Mouse (Mus musculus) limb, embryonic 12.5 days (tissue): ENCODE results near the gene Ilf2. TPM values are rescaled to one million over a fixed set of nuclear protein-coding genes. Genes with fewer than 3 reads are reported as not detected.

ENCODE experiments used
- ATAC-seq: fragments of 200-750 bp; cut with Nextera tagmentation; 2 replicates; pipeline ENCODE4 v1.8.0; 2017; ENCODE audit warnings: low read depth, moderate TSS enrichment; ENCODE audit not compliant: insufficient number of reproducible peaks, insufficient read depth, low FRiP score, low TSS enrichment
- H3K27ac ChIP-seq: fragments of 300-500 bp; sonication (generic); 2 replicates; pipeline ENCODE4 v1.5.1; 2016; ENCODE audit warnings: mild to moderate bottlenecking, moderate library complexity
- H3K27me3 ChIP-seq: fragments of 300-500 bp; sonication (generic); 2 replicates; pipeline ENCODE4 v1.6.1; 2016; ENCODE audit warnings: mild to moderate bottlenecking, moderate library complexity
- H3K36me3 ChIP-seq: fragments of 300-500 bp; sonication (generic); 2 replicates; pipeline ENCODE4 v1.6.1; 2016; ENCODE audit warnings: mild to moderate bottlenecking, moderate library complexity
- H3K4me1 ChIP-seq: fragments of 300-500 bp; sonication (generic); replicated peaks from 2 replicates; pipeline ENCODE4 v1.6.1; 2016
- H3K4me2 ChIP-seq: fragments of 300-500 bp; sonication (generic); 2 replicates; pipeline ENCODE4 v1.6.1; 2016; ENCODE audit warnings: mild to moderate bottlenecking, moderate library complexity
- H3K4me3 ChIP-seq: fragments of 300-500 bp; sonication (generic); replicated peaks from 2 replicates; pipeline ENCODE4 v1.5.1; 2016; ENCODE audit warnings: mild to moderate bottlenecking
- H3K9ac ChIP-seq: fragments of 300-500 bp; sonication (generic); replicated peaks from 2 replicates; pipeline ENCODE4 v1.6.1; 2016; ENCODE audit warnings: mild to moderate bottlenecking, moderate library complexity
- H3K9me3 ChIP-seq: fragments of 300-500 bp; sonication (generic); 2 replicates; pipeline ENCODE4 v1.6.1; 2016; ENCODE audit warnings: mild to moderate bottlenecking, moderate library complexity
- WGBS: fragments of 180-500 bp; shearing (Covaris S2); methylation state at CpG from one replicate; pipeline ENCODE4 v1.1.7; 2016; 5-methylcytosine and 5-hydroxymethylcytosine counted together
- polyA plus RNA-seq: library from polyadenylated mRNA; unstranded; fragments of >200 nt; fragmentation: Nextera tagmentation; extraction: Ambion mirVana; gene quantifications from 2 replicates; pipeline ENCODE4 v1.2.1, GENCODE M21; 2016

Gene Ilf2
- polyA plus RNA-seq, 1 experiment from 2014 or later: 362 TPM

DNA sequence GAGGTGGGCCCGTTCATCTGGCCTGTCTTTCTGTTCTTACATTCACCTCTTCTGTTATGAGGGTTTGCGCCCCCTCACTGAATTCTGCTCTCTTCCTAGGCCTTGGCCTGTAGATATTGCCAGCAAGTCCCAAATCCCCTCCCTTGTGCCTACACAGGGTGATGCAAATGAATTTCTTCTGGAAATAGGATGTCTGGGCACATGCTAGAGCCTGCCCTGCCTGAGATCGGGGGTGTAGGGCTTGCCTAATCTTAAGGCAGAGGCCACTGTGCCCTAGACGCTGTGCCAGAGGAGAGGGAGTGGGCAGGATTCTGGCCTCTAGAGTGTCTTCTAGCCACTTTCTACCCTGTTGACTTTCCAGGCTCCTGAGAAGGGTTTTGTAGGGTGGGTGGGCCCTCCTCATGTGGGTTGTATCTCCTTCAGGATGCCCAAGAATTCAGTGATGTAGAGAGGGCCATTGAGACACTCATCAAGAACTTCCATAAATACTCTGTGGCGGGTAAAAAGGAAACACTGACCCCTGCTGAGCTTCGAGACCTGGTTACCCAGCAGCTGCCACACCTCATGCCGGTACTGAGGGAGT lies 51.5 kb downstream of the Ilf2 start:
- H3K9me3 ChIP-seq: no peaks in the 10 kb centered on the region
- WGBS: 90% methylated on average over 7 of the region's 7 CpGs
- H3K4me2 ChIP-seq: no peak overlapping the region
- H3K4me1 ChIP-seq: no peaks in the 10 kb centered on the region
- 0 out of 2 replicates have a peak, but pooled peaks cover 7% of the 10 kb centered on the region for H3K27me3 ChIP-seq
- H3K9ac ChIP-seq: no peak overlapping the region
- no peaks in the 10 kb centered on the region for H3K36me3 ChIP-seq
- H3K4me3 ChIP-seq: no peak overlapping the region
- ATAC-seq: no peak
- H3K27ac ChIP-seq: no peak overlapping the region

DNA sequence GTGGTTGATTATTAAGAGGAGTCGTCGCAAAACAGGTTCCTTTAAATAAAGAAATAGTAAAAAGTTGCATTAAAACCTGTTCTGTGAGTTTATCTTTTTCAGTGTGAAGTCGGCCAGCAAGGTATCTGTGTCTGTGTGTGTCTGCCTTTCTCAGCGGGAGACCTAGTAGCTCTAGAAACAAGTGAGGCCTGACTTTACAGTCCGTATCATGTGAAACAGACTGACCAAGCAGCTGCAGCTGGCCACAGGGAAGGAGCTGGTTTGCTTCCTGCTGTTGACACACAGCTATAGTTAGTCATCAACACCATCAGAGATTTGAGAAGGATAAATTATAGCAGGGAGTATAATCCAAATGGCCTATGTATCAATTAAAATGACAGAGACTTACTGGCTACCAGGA lies 55.8 kb downstream of the Ilf2 start:
- H3K27ac ChIP-seq: no peak overlapping the region
- no peak overlapping the region for H3K4me3 ChIP-seq
- no peak overlapping the region for H3K4me2 ChIP-seq
- 0 out of 2 replicates have a peak, but pooled peaks cover 4% of the 10 kb centered on the region for H3K27me3 ChIP-seq
- WGBS: 68% methylated on average over 5 of the region's 5 CpGs
- H3K36me3 ChIP-seq: no peaks in the 10 kb centered on the region
- no peak for ATAC-seq
- H3K4me1 ChIP-seq: no peaks in the 10 kb centered on the region
- H3K9me3 ChIP-seq: no peaks in the 10 kb centered on the region
- no peak overlapping the region for H3K9ac ChIP-seq

DNA sequence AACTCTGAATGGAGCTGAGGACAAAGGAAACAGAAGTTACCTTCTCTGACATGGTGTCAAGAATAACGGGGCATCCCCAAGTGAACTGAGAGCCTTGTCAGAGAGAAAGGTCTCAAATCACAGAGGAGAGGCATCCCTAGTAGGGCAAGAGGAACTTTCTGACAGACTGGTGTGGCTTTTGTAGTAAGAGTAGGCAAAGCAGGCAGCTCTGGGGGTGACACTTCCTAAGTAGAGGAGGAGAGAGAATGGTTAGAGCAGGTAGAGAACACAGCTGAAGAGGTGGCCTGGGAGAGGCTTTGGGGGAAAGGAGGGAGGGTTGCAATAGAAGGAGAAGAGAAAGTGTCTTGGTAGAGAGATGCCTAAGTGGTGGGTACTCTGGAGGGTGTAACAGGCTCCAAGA lies 59.5 kb downstream of the Ilf2 start:
- Histone ChIP-seq H3K9ac (no peak overlapping the region), H3K4me2 (no peak overlapping the region), H3K36me3 (no peaks in the 10 kb centered on the region), H3K27me3 (peaks cover 10% of the 10 kb centered on the region; the same call in 1 of the 2 replicates), H3K4me3 (no peak overlapping the region), H3K4me1 (peaks cover 3% of the 10 kb centered on the region; the same call in 1 of the 2 replicates), H3K9me3 (no peaks in the 10 kb centered on the region), H3K27ac (no peak overlapping the region)
- ATAC-seq: no peak
- WGBS: 65% methylated on average over 1 of the region's 1 CpGs

DNA sequence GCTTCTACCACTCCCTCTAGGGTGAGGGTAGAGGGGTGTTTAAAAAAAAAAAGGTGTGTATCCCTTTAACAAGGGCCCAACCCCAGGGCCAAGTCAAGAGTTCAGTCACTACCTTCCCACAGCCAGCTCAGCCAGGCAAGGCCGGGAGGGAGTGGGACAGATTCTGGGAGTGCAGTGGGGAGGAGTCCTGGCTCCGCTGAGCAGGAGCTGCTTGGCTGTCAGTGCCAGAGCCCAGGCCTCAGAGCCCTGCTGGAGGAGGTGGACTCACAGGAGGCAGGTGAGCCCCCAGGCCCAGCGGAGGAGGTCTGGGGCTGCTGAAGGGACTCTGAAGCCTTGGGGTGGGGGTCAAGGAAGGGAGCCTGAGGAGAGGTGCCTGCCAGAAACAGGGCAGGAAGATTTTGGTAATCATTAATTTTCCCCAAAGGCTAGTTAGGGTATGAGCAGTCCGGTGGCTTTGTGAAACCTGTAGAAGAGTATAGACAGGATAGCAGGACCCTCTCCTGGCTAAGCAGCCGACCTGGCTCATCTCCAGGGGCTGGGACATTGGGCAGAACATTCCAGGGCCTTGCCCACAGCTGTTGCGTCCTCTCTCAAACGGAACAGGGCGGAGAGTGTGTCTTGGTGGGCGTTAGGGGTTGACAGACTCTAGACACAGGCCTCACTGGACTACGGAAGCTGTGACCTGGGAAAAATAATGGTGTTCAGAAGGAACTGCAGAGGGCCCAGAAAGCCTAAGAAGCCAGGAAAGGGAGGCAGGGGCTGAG lies 61.4 kb downstream of the Ilf2 start, which contains the start of gene S100a16:
S100a16 (plus strand) TSS at position 114 of the 764 bp plus-strand sequence.
- Histone ChIP-seq H3K9me3 (no peaks in the 10 kb centered on the region), H3K4me1 (peaks cover 3% of the 10 kb centered on the region; the same call in 1 of the 2 replicates), H3K27me3 (peaks cover 18% of the 10 kb centered on the region; the same call in 1 of the 2 replicates), H3K36me3 (no peaks in the 10 kb centered on the region), H3K27ac (no peak within 1 kb of the TSS), H3K4me2 (no peak within 1 kb of the TSS), H3K4me3 (no peak within 1 kb of the TSS), H3K9ac (no peak within 1 kb of the TSS)
- no peak for ATAC-seq
- WGBS: 45% methylated on average over 10 of the region's 10 CpGs

DNA sequence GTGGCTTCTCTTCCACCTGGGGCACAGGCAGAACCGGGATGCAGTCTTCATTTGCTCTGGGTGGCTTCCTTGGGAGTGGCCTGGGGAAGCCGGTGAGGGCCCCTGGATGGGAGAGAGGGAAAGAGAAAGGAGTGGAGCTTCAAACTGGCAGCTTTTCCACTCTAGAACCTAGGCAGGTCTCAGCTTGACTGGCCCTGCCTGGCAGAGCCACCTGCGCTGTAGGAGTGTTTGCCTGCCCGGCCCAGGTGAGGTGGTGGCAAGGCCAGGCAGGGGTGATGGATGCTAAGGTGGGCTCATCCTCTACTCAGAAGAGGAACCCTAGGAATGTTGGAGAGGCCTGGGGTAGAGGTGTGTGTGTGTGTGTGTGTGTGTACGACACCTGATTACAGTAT lies 62.0 kb downstream of the Ilf2 start:
- H3K4me2 ChIP-seq: no peak overlapping the region
- peaks cover 19% of the 10 kb centered on the region; the same call in 1 of the 2 replicates for H3K27me3 ChIP-seq
- H3K4me3 ChIP-seq: no peak overlapping the region
- no peaks in the 10 kb centered on the region for H3K36me3 ChIP-seq
- H3K4me1 ChIP-seq: peaks cover 3% of the 10 kb centered on the region; the same call in 1 of the 2 replicates
- ATAC-seq: no peak
- no peak overlapping the region for H3K9ac ChIP-seq
- no peak overlapping the region for H3K27ac ChIP-seq
- H3K9me3 ChIP-seq: no peaks in the 10 kb centered on the region
- 72% methylated on average over 5 of the region's 5 CpGs for WGBS

Other genes starting within 250 kb of the Ilf2 start
- 86.2 and 88.6 TPM in 2 replicates for gene Jtb, start 244.5 kb upstream of the Ilf2 start, polyA plus RNA-seq
- 11.7 and 12.9 TPM in 2 replicates for gene Creb3l4, start 232.6 kb upstream of the Ilf2 start, polyA plus RNA-seq
- gene Slc39a1, start 228.0 kb upstream of the Ilf2 start, polyA plus RNA-seq: 56.8 and 62.0 TPM in 2 replicates
- gene Crtc2, start 222.0 kb upstream of the Ilf2 start, polyA plus RNA-seq: 18.6 and 30.3 TPM in 2 replicates
- 5.7 and 5.9 TPM in 2 replicates for gene Dennd4b, start 210.9 kb upstream of the Ilf2 start, polyA plus RNA-seq
- gene Gatad2b, start 182.9 kb upstream of the Ilf2 start, polyA plus RNA-seq: 17.7 and 19.5 TPM in 2 replicates
- gene Slc27a3, start 86.2 kb upstream of the Ilf2 start, polyA plus RNA-seq: 43.6 and 43.8 TPM in 2 replicates
- gene Ints3, start 42.5 kb upstream of the Ilf2 start, polyA plus RNA-seq: 43.4 and 44.5 TPM in 2 replicates
- 2.7 and 3.8 TPM in 2 replicates for gene Npr1, start 10.3 kb upstream of the Ilf2 start, polyA plus RNA-seq
- 66.2 and 71.3 TPM in 2 replicates for gene Snapin, start 14.9 kb downstream of the Ilf2 start, polyA plus RNA-seq
- 210 and 213 TPM in 2 replicates for gene Chtop, start 33.4 kb downstream of the Ilf2 start, polyA plus RNA-seq
- 7.3 and 8.3 TPM in 2 replicates for gene S100a1, start 38.3 kb downstream of the Ilf2 start, polyA plus RNA-seq
- gene S100a13, start 38.3 kb downstream of the Ilf2 start, polyA plus RNA-seq: 19.8 and 20.1 TPM in 2 replicates
- gene S100a14, start 50.7 kb downstream of the Ilf2 start, polyA plus RNA-seq: 0.20 and 1.0 TPM in 2 replicates
- gene S100a16, start 61.1 kb downstream of the Ilf2 start, polyA plus RNA-seq: 39.6 and 43.7 TPM in 2 replicates
- 0.06 and 0.16 TPM in 2 replicates for gene S100a3, start 84.5 kb downstream of the Ilf2 start, polyA plus RNA-seq
- not detected in 2 replicates for gene S100a2, start 114.1 kb downstream of the Ilf2 start, polyA plus RNA-seq
- gene Gm42674, start 125.8 kb downstream of the Ilf2 start, polyA plus RNA-seq: not detected in 2 replicates
- 3.5 and 4.7 TPM in 2 replicates for gene S100a4, start 127.6 kb downstream of the Ilf2 start, polyA plus RNA-seq
- not detected in 2 replicates for gene S100a5, start 132.4 kb downstream of the Ilf2 start, polyA plus RNA-seq
- gene S100a6, start 136.8 kb downstream of the Ilf2 start, polyA plus RNA-seq: 25.4 and 30.1 TPM in 2 replicates
- 0.17 TPM in 1 of 2 replicates, not detected in the other for gene S100a7a, start 177.9 kb downstream of the Ilf2 start, polyA plus RNA-seq
- gene S100a8, start 192.9 kb downstream of the Ilf2 start, polyA plus RNA-seq: 7.1 and 7.3 TPM in 2 replicates
- gene S100a9, start 219.6 kb downstream of the Ilf2 start, polyA plus RNA-seq: 3.3 and 3.8 TPM in 2 replicates